Mouse (Mus musculus): ENCODE data around the gene Olfr823. TPM values are rescaled to one million over a fixed set of nuclear protein-coding genes. Genes with fewer than 3 reads are reported as not detected.
"Not testable (repeated sequence)": the region's sequence is repeated elsewhere in the genome, so short reads cannot be mapped to it uniquely, and the experiment has no call there.

Olfr823 gene
- polyA plus RNA-seq (2016; fragmentation: Nextera tagmentation; extraction: Ambion mirVana), result not detected in 2 replicates

DNA sequence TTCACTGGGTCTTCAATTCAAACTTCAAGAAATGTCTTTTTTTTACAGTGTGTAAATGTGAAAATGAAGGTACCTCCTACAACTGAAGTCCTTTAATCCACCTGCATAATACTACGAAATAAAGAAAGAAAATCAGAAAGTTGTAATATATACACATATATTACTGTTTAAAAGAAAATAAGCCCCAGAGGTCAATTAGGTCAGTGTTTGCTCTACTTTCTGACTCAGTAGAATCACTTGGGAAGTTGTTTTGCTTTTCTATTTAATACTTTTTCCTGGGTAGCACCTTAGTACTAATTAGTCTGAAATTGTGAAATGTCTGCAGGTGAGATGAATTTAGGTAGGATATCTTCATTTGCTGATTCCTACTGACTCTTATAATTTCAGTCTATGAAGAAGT, at the start of gene Olfr823:
Gene Olfr823, minus strand, starts transcription at position 101 of the 400 bp plus-strand sequence.
- H3K36me3 ChIP-seq; H3K27ac ChIP-seq; H3K4me1 ChIP-seq; H3K4me2 ChIP-seq (replicated peaks); ATAC-seq (ENCODE audit: insufficient number of reproducible peaks, insufficient read depth, low FRiP score, low TSS enrichment); H3K27me3 ChIP-seq; H3K4me3 ChIP-seq; H3K9me3 ChIP-seq; H3K9ac ChIP-seq: not testable (repeated sequence)
- WGBS, result 78% methylated on average over 1 of the region's 1 CpGs

DNA sequence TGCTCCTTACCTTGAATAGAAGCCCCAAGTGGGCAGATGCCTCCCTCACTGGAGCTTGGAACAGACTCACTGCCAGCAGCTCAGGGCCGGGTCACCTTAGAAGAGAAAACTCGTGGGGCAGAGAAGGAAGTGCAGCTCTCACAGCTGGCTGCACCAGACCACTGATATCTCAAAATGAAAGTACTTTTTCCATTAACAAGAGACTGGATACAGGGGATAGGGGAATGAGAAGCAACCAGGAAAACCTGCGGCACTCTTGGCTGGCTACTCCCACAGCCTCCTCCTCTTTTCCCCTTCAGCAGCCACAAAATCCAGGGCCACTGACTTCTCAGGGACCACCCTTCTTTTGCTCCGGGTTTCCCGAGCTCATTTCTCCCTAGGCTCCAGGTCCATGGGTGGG, 28.9 kb upstream of the Olfr823 start:
- Histone ChIP-seq H3K4me2 (replicated peaks) (no peak overlapping the region), H3K4me3 (no peak overlapping the region), H3K9ac (no peak overlapping the region), H3K36me3 (no peaks in the 10 kb centered on the region), H3K27me3 (no peaks in the 10 kb centered on the region), H3K9me3 (no peaks in the 10 kb centered on the region), H3K27ac (no peak overlapping the region), H3K4me1 (no peaks in the 10 kb centered on the region)
- ATAC-seq (ENCODE audit: insufficient number of reproducible peaks, insufficient read depth, low FRiP score, low TSS enrichment), result no peak
- 79% methylated on average over 5 of the region's 5 CpGs for WGBS

DNA sequence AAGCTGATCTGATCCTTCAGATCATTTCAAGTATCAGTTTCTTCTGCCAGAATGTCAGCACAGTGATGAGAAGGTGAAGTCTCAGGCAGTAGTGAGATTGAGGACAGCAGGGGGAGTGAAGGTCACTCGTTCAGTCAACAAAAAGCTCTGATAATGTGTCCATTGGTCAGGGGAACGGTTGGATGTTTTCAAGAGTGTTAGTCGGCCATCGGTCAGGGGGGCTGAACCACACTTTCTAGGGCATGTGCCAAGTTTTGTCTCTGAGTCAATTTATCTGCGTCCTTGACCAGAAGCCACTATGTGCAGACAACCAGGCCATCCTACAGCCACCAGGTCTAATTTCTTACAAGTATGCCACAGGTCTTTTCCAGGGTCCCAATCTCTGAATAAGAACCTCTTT, 27.3 kb upstream of the Olfr823 start:
- WGBS, result 85% methylated on average over 5 of the region's 5 CpGs
- not testable (repeated sequence) for ATAC-seq (ENCODE audit: insufficient number of reproducible peaks, insufficient read depth, low FRiP score, low TSS enrichment); H3K4me1 ChIP-seq; H3K27ac ChIP-seq; H3K4me3 ChIP-seq; H3K27me3 ChIP-seq; H3K9me3 ChIP-seq; H3K9ac ChIP-seq; H3K36me3 ChIP-seq; H3K4me2 ChIP-seq (replicated peaks)

- no peak for ATAC-seq (ENCODE audit: insufficient number of reproducible peaks, insufficient read depth, low FRiP score, low TSS enrichment)
- H3K4me1 ChIP-seq, result no peaks in the 10 kb centered on the region
- no peak overlapping the region for H3K4me2 ChIP-seq (replicated peaks)
- no peak overlapping the region for H3K9ac ChIP-seq
- no peaks in the 10 kb centered on the region for H3K27me3 ChIP-seq
- H3K9me3 ChIP-seq, result no peaks in the 10 kb centered on the region
- H3K27ac ChIP-seq, result no peak overlapping the region
- H3K36me3 ChIP-seq, result no peaks in the 10 kb centered on the region
- H3K4me3 ChIP-seq, result no peak overlapping the region
These were observed 19.6 kb upstream of the Olfr823 start for GRCm38 (mm10) chr10:130134811-130135210.

- not testable (repeated sequence) for H3K36me3 ChIP-seq; H3K9ac ChIP-seq; H3K9me3 ChIP-seq; H3K27ac ChIP-seq; H3K4me2 ChIP-seq (replicated peaks); ATAC-seq (ENCODE audit: insufficient number of reproducible peaks, insufficient read depth, low FRiP score, low TSS enrichment); H3K4me1 ChIP-seq; H3K27me3 ChIP-seq; H3K4me3 ChIP-seq
These were observed 14.7 kb upstream of the Olfr823 start, which contains the start of gene Olfr824 for GRCm38 (mm10) chr10:130129900-130130299. Olfr824 (minus strand) TSS chr10:130130000.

GRCm38 (mm10) chr10:130116045-130116444, 862 bp upstream of the Olfr823 start:
- ATAC-seq (ENCODE audit: insufficient number of reproducible peaks, insufficient read depth, low FRiP score, low TSS enrichment), result not testable (repeated sequence)
- 52% methylated on average over 3 of the region's 3 CpGs for WGBS

GRCm38 (mm10) chr10:130096104-130096503, 19.1 kb downstream of the Olfr823 start:
- H3K4me2 ChIP-seq (replicated peaks), result no peak overlapping the region
- H3K36me3 ChIP-seq, result no peaks in the 10 kb centered on the region
- ATAC-seq (ENCODE audit: insufficient number of reproducible peaks, insufficient read depth, low FRiP score, low TSS enrichment), result no peak
- no peaks in the 10 kb centered on the region for H3K9me3 ChIP-seq
- no peaks in the 10 kb centered on the region for H3K27me3 ChIP-seq
- H3K4me1 ChIP-seq, result no peaks in the 10 kb centered on the region
- no peak overlapping the region for H3K9ac ChIP-seq
- H3K27ac ChIP-seq, result no peak overlapping the region
- H3K4me3 ChIP-seq, result no peak overlapping the region

More at GRCm38 (mm10) chr10:130116045-130116444, 862 bp upstream of the Olfr823 start:
- H3K27ac ChIP-seq; H3K4me1 ChIP-seq; H3K4me3 ChIP-seq; H3K9me3 ChIP-seq; H3K36me3 ChIP-seq; H3K4me2 ChIP-seq (replicated peaks); H3K27me3 ChIP-seq; H3K9ac ChIP-seq: not testable (repeated sequence)

- Histone ChIP-seq H3K4me2 (replicated peaks) (no peak overlapping the region), H3K36me3 (no peaks in the 10 kb centered on the region), H3K9me3 (no peaks in the 10 kb centered on the region), H3K4me1 (no peaks in the 10 kb centered on the region), H3K4me3 (no peak overlapping the region), H3K27ac (no peak overlapping the region), H3K27me3 (no peaks in the 10 kb centered on the region), H3K9ac (no peak overlapping the region)
- 20% methylated on average over 5 of the region's 5 CpGs for WGBS
- ATAC-seq (ENCODE audit: insufficient number of reproducible peaks, insufficient read depth, low FRiP score, low TSS enrichment), result no peak
These were observed 22.2 kb downstream of the Olfr823 start for GRCm38 (mm10) chr10:130092838-130093440.

DNA sequence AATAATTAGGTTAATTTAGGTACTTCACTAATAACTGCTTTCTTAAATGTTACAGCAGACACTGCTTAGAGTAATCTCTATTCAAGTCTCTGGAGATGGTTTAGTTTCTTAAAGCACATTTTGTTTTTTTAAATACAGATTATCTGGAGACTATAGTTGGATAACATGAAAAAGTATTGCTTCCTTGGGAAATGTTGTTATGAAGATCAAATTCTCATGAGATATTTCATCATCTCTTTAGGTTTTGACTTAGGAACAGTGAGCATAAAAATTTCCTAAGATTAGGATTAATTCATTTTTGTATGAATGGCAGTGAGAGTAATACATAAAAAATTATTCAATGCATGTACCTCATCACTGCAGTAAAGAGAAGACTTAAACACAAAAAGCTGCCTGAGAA, 44.3 kb downstream of the Olfr823 start, which contains the start of gene Olfr822:
Gene Olfr822, plus strand, starts transcription at position 301 of the 400 bp plus-strand sequence.
- Histone ChIP-seq H3K27ac (no peak within 1 kb of the TSS), H3K9ac (no peak within 1 kb of the TSS), H3K36me3 (no peaks in the 10 kb centered on the region), H3K9me3 (no peaks in the 10 kb centered on the region), H3K4me3 (no peak within 1 kb of the TSS), H3K4me1 (no peaks in the 10 kb centered on the region), H3K27me3 (no peaks in the 10 kb centered on the region), H3K4me2 (replicated peaks) (no peak within 1 kb of the TSS)
- ATAC-seq (ENCODE audit: insufficient number of reproducible peaks, insufficient read depth, low FRiP score, low TSS enrichment), result no peak

Other genes with a start within 250 kb of the Olfr823 start
- not detected in 2 replicates for gene Olfr814, start 235.5 kb downstream of the Olfr823 start, polyA plus RNA-seq (2016; fragmentation: Nextera tagmentation; extraction: Ambion mirVana)
- not detected in 2 replicates for gene Olfr815, start 209.5 kb downstream of the Olfr823 start, polyA plus RNA-seq (2016; fragmentation: Nextera tagmentation; extraction: Ambion mirVana)
- not detected in 2 replicates for gene Olfr816, start 199.8 kb downstream of the Olfr823 start, polyA plus RNA-seq (2016; fragmentation: Nextera tagmentation; extraction: Ambion mirVana)
- gene Olfr818, start 166.3 kb downstream of the Olfr823 start, polyA plus RNA-seq (2016; fragmentation: Nextera tagmentation; extraction: Ambion mirVana), result not detected in 2 replicates
- not detected in 2 replicates for gene Olfr819, start 148.1 kb downstream of the Olfr823 start, polyA plus RNA-seq (2016; fragmentation: Nextera tagmentation; extraction: Ambion mirVana)
- not detected in 2 replicates for gene Olfr247, start 139.2 kb downstream of the Olfr823 start, polyA plus RNA-seq (2016; fragmentation: Nextera tagmentation; extraction: Ambion mirVana)
- not detected in 2 replicates for gene Gm10310, start 130.3 kb downstream of the Olfr823 start, polyA plus RNA-seq (2016; fragmentation: Nextera tagmentation; extraction: Ambion mirVana)
- gene Olfr820, start 102.8 kb downstream of the Olfr823 start, polyA plus RNA-seq (2016; fragmentation: Nextera tagmentation; extraction: Ambion mirVana), result not detected in 2 replicates
- not detected in 2 replicates for gene Olfr821, start 85.0 kb downstream of the Olfr823 start, polyA plus RNA-seq (2016; fragmentation: Nextera tagmentation; extraction: Ambion mirVana)
- gene Olfr822, start 44.2 kb downstream of the Olfr823 start, polyA plus RNA-seq (2016; fragmentation: Nextera tagmentation; extraction: Ambion mirVana), result not detected in 2 replicates
- not detected in 2 replicates for gene Olfr824, start 14.6 kb upstream of the Olfr823 start, polyA plus RNA-seq (2016; fragmentation: Nextera tagmentation; extraction: Ambion mirVana)
- gene Olfr825, start 51.4 kb upstream of the Olfr823 start, polyA plus RNA-seq (2016; fragmentation: Nextera tagmentation; extraction: Ambion mirVana), result not detected in 2 replicates
- not detected in 2 replicates for gene Olfr826, start 68.8 kb upstream of the Olfr823 start, polyA plus RNA-seq (2016; fragmentation: Nextera tagmentation; extraction: Ambion mirVana)
- gene Olfr827, start 99.0 kb upstream of the Olfr823 start, polyA plus RNA-seq (2016; fragmentation: Nextera tagmentation; extraction: Ambion mirVana), result not detected in 2 replicates
- 1.4 and 2.1 TPM in 2 replicates for gene Neurod4, start 164.9 kb upstream of the Olfr823 start, polyA plus RNA-seq (2016; fragmentation: Nextera tagmentation; extraction: Ambion mirVana)
- gene Tespa1, start 207.5 kb upstream of the Olfr823 start, polyA plus RNA-seq (2016; fragmentation: Nextera tagmentation; extraction: Ambion mirVana), result 0.52 TPM in 1 of 2 replicates, not detected in the other

Measured in embryonic facial prominence, embryonic 12.5 days (tissue).